Mouse (Mus musculus) lung, postnatal 0 days (tissue): ENCODE measurements at regions not wholly inside any gene's neighbourhood (a gene's known extent, or its start where the extent isn't known, plus 50 kb on each side); places are given as distances from the start of the nearest gene placed in this dataset.

ENCODE experiments used
- ATAC-seq: fragments of 200-750 bp; cut with Nextera tagmentation; 2 replicates; pipeline ENCODE4 v1.8.0; 2017; ENCODE audit warnings: moderate library complexity
- DNase-seq: peaks from one replicate; pipeline ENCODE4 v3.0.0-alpha.2; 2016; ENCODE audit warnings: low spot score
- H3K27ac ChIP-seq: fragments of 300-500 bp; sonication (generic); 2 replicates; pipeline ENCODE4 v1.5.1; 2014; ENCODE audit warnings: antibody characterized with exemption, mild to moderate bottlenecking, low read length, mixed read lengths
- H3K27me3 ChIP-seq: fragments of 300-500 bp; sonication (generic); replicated peaks from 2 replicates; pipeline ENCODE4 v1.6.1; 2014; ENCODE audit warnings: low read length, mixed read lengths; ENCODE audit not compliant: insufficient read depth
- H3K36me3 ChIP-seq: fragments of 300-500 bp; sonication (generic); 2 replicates; pipeline ENCODE4 v1.6.1; 2014; ENCODE audit warnings: low read length, mixed read lengths; ENCODE audit not compliant: insufficient read depth
- H3K4me1 ChIP-seq: fragments of 300-500 bp; sonication (generic); 2 replicates; pipeline ENCODE4 v1.6.1; 2014; ENCODE audit warnings: antibody characterized with exemption, low read depth, low read length, mixed read lengths; ENCODE audit not compliant: insufficient read depth
- H3K4me2 ChIP-seq: fragments of 300-500 bp; sonication (generic); replicated peaks from 2 replicates; pipeline ENCODE4 v1.6.1; 2014; ENCODE audit warnings: low read depth, mild to moderate bottlenecking, low read length, moderate library complexity, mixed read lengths
- H3K4me3 ChIP-seq: fragments of 300-500 bp; sonication (generic); 2 replicates; pipeline ENCODE4 v1.5.1; 2014; ENCODE audit warnings: low read depth, low read length
- H3K9ac ChIP-seq: fragments of 300-500 bp; sonication (generic); replicated peaks from 2 replicates; pipeline ENCODE4 v1.6.1; 2014; ENCODE audit warnings: low read depth, mild to moderate bottlenecking
- H3K9me3 ChIP-seq: fragments of 300-500 bp; sonication (generic); 2 replicates; pipeline ENCODE4 v1.6.1; 2016; ENCODE audit warnings: low read length, mixed read lengths
- CTCF ChIP-seq: IDR thresholded peaks from 2 replicates; pipeline ENCODE4 v1.5.1; 2016; ENCODE audit warnings: antibody characterized with exemption, mild to moderate bottlenecking
- EP300 ChIP-seq: IDR thresholded peaks from 2 replicates; pipeline ENCODE4 v1.6.1; 2016; ENCODE audit warnings: antibody characterized with exemption, mild to moderate bottlenecking, control low read depth
- WGBS: fragments of 180-500 bp; shearing (Covaris S2); extraction: QIAGEN DNeasy Blood & Tissue Kit; methylation state at CpG from one replicate; pipeline ENCODE4 v1.1.7; 2014; 5-methylcytosine and 5-hydroxymethylcytosine counted together

- ATAC-seq (no peak), DNase-seq (no peak)
- Histone ChIP-seq H3K36me3 (no peaks in the 10 kb centered on the region), H3K27me3 (no peaks in the 10 kb centered on the region), H3K9me3 (no peaks in the 10 kb centered on the region), H3K4me2 (no peak overlapping the region), H3K9ac (no peak overlapping the region), H3K4me3 (no peak overlapping the region), H3K4me1 (no peaks in the 10 kb centered on the region), H3K27ac (no peak overlapping the region)
- no peak for TF ChIP-seq CTCF
- TF ChIP-seq EP300: no peak
- 92% methylated on average over 7 of the region's 7 CpGs for WGBS
Observed at GRCm38 (mm10) chr1:151123964-151124363, 58.4 kb upstream of the Gm47985 start.

DNA sequence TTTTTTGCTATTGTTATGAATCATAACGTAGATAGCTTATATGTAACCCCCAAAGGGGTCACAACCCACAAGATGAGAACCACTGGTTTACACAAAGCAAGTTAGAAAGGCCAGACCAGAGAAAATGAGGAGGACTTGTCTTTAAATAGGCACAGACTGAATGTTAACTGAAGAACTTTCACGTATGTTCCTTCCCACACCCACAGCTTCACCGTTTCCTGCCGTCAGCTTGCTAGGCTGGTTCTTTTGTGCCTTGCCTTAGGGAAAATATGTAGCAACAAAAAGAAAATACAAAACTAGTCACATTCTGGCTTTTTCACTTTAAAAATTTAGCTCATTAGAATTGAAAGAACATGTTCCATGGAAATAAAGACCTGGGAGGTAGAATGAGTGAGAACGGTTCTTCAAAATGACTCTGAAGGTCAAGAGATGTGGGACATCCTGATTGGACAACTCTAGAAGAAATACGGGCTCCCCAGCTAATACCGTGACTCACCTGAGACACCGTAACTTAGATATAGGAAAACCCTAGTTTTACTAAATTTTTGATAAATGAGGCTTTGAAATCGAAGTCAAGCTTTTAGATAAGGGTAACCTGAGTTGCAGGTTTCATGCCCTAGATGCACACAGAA is 57.2 kb upstream of the Gm47985 start:
- Histone ChIP-seq H3K4me3 (no peak overlapping the region), H3K4me2 (no peak overlapping the region), H3K36me3 (no peaks in the 10 kb centered on the region), H3K27me3 (no peaks in the 10 kb centered on the region), H3K27ac (no peak overlapping the region), H3K4me1 (no peaks in the 10 kb centered on the region), H3K9ac (no peak overlapping the region), H3K9me3 (no peaks in the 10 kb centered on the region)
- DNase-seq: no peak
- no peak for ATAC-seq
- 84% methylated on average over 9 of the region's 9 CpGs for WGBS
- no peak for TF ChIP-seq CTCF

DNA sequence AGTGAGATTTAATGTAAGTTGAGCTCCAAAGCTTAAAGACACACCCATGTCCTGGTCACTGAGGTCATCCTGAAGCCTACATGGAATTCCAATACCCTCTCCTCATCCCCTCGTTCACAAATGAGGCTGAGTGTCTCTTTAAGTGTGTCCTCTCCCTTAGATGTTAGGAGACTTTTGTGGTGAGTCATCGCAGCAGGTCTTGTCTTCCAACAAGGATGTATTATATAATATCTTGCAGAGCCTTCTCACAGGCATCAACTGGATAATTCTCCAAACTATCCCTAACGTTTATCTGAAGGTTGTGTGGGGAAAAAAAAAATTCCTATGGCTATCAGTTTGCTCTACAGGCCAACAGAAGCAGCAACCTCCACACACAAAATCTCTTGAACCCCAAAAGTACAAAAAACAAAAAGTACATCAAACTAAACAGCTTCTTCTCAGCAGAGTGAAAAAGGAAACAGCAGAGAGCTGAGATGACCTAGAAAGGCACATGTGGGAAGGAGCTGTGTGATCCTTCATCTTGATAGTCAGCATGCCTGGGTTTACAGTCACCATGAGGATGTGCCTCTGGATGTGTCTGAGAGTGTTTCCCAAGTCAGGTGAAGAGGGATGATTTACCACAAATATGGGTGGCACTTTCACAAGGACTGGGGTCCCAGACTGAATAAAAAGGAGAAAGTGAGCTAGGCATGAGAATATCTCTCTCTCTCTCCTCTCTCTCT is 56.4 kb upstream of the Gm47985 start:
- Histone ChIP-seq H3K9me3 (no peaks in the 10 kb centered on the region), H3K4me1 (no peaks in the 10 kb centered on the region; the same call in 1 of the 2 replicates), H3K27me3 (no peaks in the 10 kb centered on the region), H3K27ac (no peak overlapping the region), H3K4me3 (no peak overlapping the region), H3K9ac (no peak overlapping the region), H3K36me3 (no peaks in the 10 kb centered on the region), H3K4me2 (no peak overlapping the region)
- WGBS: 51% methylated on average over 3 of the region's 3 CpGs
- no peak for ATAC-seq
- no peak for TF ChIP-seq EP300
- no peak for TF ChIP-seq CTCF
- no peak for DNase-seq

DNA sequence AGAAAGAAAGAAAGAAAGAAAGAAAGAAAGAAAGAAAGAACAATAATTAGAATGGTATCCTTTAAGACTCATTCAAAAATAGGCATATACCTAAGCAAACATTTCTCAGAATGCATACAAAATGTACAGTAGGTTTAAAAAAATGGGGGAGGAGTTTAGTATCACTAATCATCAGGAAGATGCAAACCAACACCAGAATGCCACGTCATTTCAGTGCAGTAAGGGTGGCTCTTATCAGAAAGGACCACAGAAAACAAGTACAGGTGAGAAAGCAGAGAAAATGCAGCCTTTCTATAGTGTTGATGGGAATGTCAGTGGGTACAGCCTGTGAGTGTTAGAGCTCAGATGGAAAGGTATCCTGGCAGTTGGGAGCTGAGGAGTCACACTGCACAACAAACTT is 55.6 kb upstream of the Gm47985 start:
- H3K36me3 ChIP-seq: no peaks in the 10 kb centered on the region
- H3K9ac ChIP-seq: no peak overlapping the region
- no peaks in the 10 kb centered on the region for H3K9me3 ChIP-seq
- no peaks in the 10 kb centered on the region; the same call in 1 of the 2 replicates for H3K4me1 ChIP-seq
- H3K4me3 ChIP-seq: no peak overlapping the region
- no peak overlapping the region for H3K4me2 ChIP-seq
- ATAC-seq (no peak), DNase-seq (no peak)
- H3K27me3 ChIP-seq: no peaks in the 10 kb centered on the region
- TF ChIP-seq EP300: no peak
- TF ChIP-seq CTCF: no peak
- 36% methylated on average over 1 of the region's 1 CpGs for WGBS
- no peak overlapping the region for H3K27ac ChIP-seq

DNA sequence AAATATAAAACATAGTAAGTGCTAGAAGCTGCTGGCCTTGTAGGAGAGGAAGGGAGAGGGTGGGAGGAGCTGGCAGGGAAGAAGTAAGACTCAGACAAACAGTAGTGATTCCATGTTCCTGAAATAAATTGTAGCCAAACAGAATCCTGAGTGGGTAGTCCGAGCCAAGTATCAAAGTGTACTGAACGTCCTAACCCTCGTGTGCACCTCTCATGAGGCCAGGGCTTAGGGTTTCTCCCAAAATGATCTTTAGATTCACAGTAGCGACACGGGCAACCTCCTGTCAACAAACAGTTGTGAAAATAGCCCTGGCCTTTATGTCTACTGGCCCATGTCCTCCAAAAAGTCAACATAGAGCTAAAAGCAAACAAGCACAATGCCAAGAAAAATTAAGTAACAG is 54.3 kb upstream of the Gm47985 start:
- TF ChIP-seq EP300: peak; percentile 38; the same call in 1 of the 2 replicates
- TF ChIP-seq CTCF: no peak
- no peaks in the 10 kb centered on the region for H3K36me3 ChIP-seq
- no peaks in the 10 kb centered on the region for H3K9me3 ChIP-seq
- H3K4me2 ChIP-seq: no peak overlapping the region
- no peaks in the 10 kb centered on the region for H3K27me3 ChIP-seq
- H3K4me1 ChIP-seq: no peaks in the 10 kb centered on the region; the same call in 1 of the 2 replicates
- ATAC-seq (peak; percentile 70), DNase-seq (peak; percentile 59)
- no peak overlapping the region for H3K9ac ChIP-seq
- 33% methylated on average over 5 of the region's 5 CpGs for WGBS
- H3K4me3 ChIP-seq: no peak overlapping the region
- H3K27ac ChIP-seq: no peak overlapping the region

- Histone ChIP-seq H3K27me3 (no peaks in the 10 kb centered on the region), H3K9me3 (no peaks in the 10 kb centered on the region), H3K36me3 (no peaks in the 10 kb centered on the region), H3K4me3 (no peak overlapping the region), H3K4me2 (no peak overlapping the region), H3K9ac (no peak overlapping the region), H3K4me1 (no peaks in the 10 kb centered on the region; the same call in 1 of the 2 replicates), H3K27ac (no peak overlapping the region)
- ATAC-seq (no peak), DNase-seq (no peak)
- no peak for TF ChIP-seq CTCF
- TF ChIP-seq EP300: no peak
Observed at GRCm38 (mm10) chr1:151128955-151129354, 53.4 kb upstream of the Gm47985 start.
